Mouse (Mus musculus) limb, embryonic 14.5 days (tissue): ENCODE measurements around the gene Wdr20rt. TPM values are rescaled to one million over a fixed set of nuclear protein-coding genes. Genes with fewer than 3 reads are reported as not detected.

Experiments used
- ATAC-seq: fragments of 200-750 bp; cut with Nextera tagmentation; 2 replicates; pipeline ENCODE4 v1.8.0; 2017; ENCODE audit warnings: low read depth, moderate number of reproducible peaks, moderate TSS enrichment; ENCODE audit not compliant: low FRiP score
- DNase-seq: peaks from one replicate; pipeline ENCODE4 v3.0.0-alpha.2; 2015; ENCODE audit warnings: low spot score
- H3K27ac ChIP-seq: fragments of 300-500 bp; sonication (generic); replicated peaks from 2 replicates; pipeline ENCODE4 v1.5.1; 2014; ENCODE audit warnings: low read depth, mild to moderate bottlenecking, low read length, moderate library complexity, mixed read lengths
- H3K27me3 ChIP-seq: fragments of 300-500 bp; sonication (generic); 2 replicates; pipeline ENCODE4 v1.6.1; 2014; ENCODE audit warnings: low read length, mixed read lengths; ENCODE audit not compliant: control insufficient read depth, insufficient read depth
- H3K36me3 ChIP-seq: fragments of 300-500 bp; sonication (generic); 2 replicates; pipeline ENCODE4 v1.6.1; 2014; ENCODE audit warnings: mild to moderate bottlenecking, low read length, moderate library complexity, mixed read lengths; ENCODE audit not compliant: control insufficient read depth, insufficient read depth
- H3K4me1 ChIP-seq: fragments of 300-500 bp; sonication (generic); 2 replicates; pipeline ENCODE4 v1.6.1; 2014; ENCODE audit warnings: antibody characterized with exemption, low read length, mixed read lengths; ENCODE audit not compliant: control insufficient read depth, insufficient read depth
- H3K4me2 ChIP-seq: fragments of 300-500 bp; sonication (generic); replicated peaks from 2 replicates; pipeline ENCODE4 v1.6.1; 2014; ENCODE audit warnings: low read depth, mild to moderate bottlenecking, low read length, moderate library complexity; ENCODE audit not compliant: severe bottlenecking
- H3K4me3 ChIP-seq: fragments of 300-500 bp; sonication (generic); replicated peaks from 2 replicates; pipeline ENCODE4 v1.5.1; 2014; ENCODE audit warnings: low read length
- H3K9ac ChIP-seq: fragments of 300-500 bp; sonication (generic); 2 replicates; pipeline ENCODE4 v1.6.1; 2014; ENCODE audit warnings: mild to moderate bottlenecking, low read depth, low read length, moderate library complexity; ENCODE audit not compliant: severe bottlenecking
- H3K9me3 ChIP-seq: fragments of 300-500 bp; sonication (generic); 2 replicates; pipeline ENCODE4 v1.6.1; 2016; ENCODE audit warnings: low read length; ENCODE audit not compliant: control insufficient read depth
- POLR2A ChIP-seq: fragments of 200-500 bp; IDR thresholded peaks from 2 replicates; pipeline ENCODE4 v1.8.0; 2012; ENCODE audit warnings: inconsistent platforms, mild to moderate bottlenecking, moderate library complexity, borderline replicate concordance; ENCODE audit not compliant: insufficient read depth, insufficient read length; ENCODE audit errors: extremely low read depth
- WGBS: fragments of 180-500 bp; shearing (Covaris S2); extraction: QIAGEN DNeasy Blood & Tissue Kit; methylation state at CpG from one replicate; pipeline ENCODE4 v1.1.7; 2014; 5-methylcytosine and 5-hydroxymethylcytosine counted together
- polyA plus RNA-seq, 2 experiments: library from polyadenylated mRNA; depleted of rRNA in 1 of 2; stranded (reverse) in 1 of 2; unstranded in 1 of 2; fragments of >200 nt; fragmentation: Nextera tagmentation in 1 of 2; extraction: Ambion mirVana in 1 of 2; gene quantifications; 2 replicates each; pipeline versions ENCODE4 v1.2.1 to v1.2.3; 2012 to 2014

Gene Wdr20rt
- polyA plus RNA-seq, 2 experiments: not detected

GRCm38 (mm10) chr12:65256887-65257286, 31.6 kb downstream of the Wdr20rt start:
- Histone ChIP-seq H3K4me3 (no peak overlapping the region), H3K4me1 (peaks cover 3% of the 10 kb centered on the region; the same call in 1 of the 2 replicates), H3K36me3 (no peaks in the 10 kb centered on the region), H3K27me3 (no peaks in the 10 kb centered on the region), H3K4me2 (no peak overlapping the region), H3K9me3 (no peaks in the 10 kb centered on the region), H3K9ac (no peak overlapping the region), H3K27ac (no peak overlapping the region)
- ATAC-seq: no peak
- no peak for DNase-seq
- no peak for TF ChIP-seq POLR2A

- Histone ChIP-seq H3K36me3 (no peaks in the 10 kb centered on the region), H3K4me3 (no peak overlapping the region), H3K4me2 (peak overlapping the region; percentile 26), H3K9me3 (no peaks in the 10 kb centered on the region), H3K27ac (no peak overlapping the region), H3K27me3 (no peaks in the 10 kb centered on the region), H3K9ac (no peak overlapping the region), H3K4me1 (peaks cover 3% of the 10 kb centered on the region; the same call in 1 of the 2 replicates)
- ATAC-seq: no peak
- WGBS: 50% methylated on average over 19 of the region's 19 CpGs
- peak; percentile 14 for DNase-seq
- no peak for TF ChIP-seq POLR2A
Observed at GRCm38 (mm10) chr12:65258212-65259138, 33.2 kb downstream of the Wdr20rt start.

- ATAC-seq (no peak), DNase-seq (no peak)
- Histone ChIP-seq H3K4me1 (peaks cover 3% of the 10 kb centered on the region; the same call in 1 of the 2 replicates), H3K27ac (no peak overlapping the region), H3K4me3 (no peak overlapping the region), H3K9ac (no peak overlapping the region), H3K36me3 (no peaks in the 10 kb centered on the region), H3K4me2 (peak overlapping the region; percentile 26), H3K27me3 (no peaks in the 10 kb centered on the region), H3K9me3 (no peaks in the 10 kb centered on the region)
- WGBS: 81% methylated on average over 13 of the region's 13 CpGs
- TF ChIP-seq POLR2A: no peak
Observed at GRCm38 (mm10) chr12:65259139-65260111, 34.1 kb downstream of the Wdr20rt start.

GRCm38 (mm10) chr12:65268311-65268984, 43.1 kb downstream of the Wdr20rt start:
- no peaks in the 10 kb centered on the region for H3K4me1 ChIP-seq
- 82% methylated on average over 5 of the region's 5 CpGs for WGBS
- DNase-seq (no peak), ATAC-seq (no peak)
- H3K4me2 ChIP-seq: no peak overlapping the region
- no peaks in the 10 kb centered on the region for H3K27me3 ChIP-seq
- H3K36me3 ChIP-seq: no peaks in the 10 kb centered on the region
- no peak overlapping the region for H3K4me3 ChIP-seq
- H3K9ac ChIP-seq: no peak overlapping the region
- no peak overlapping the region for H3K27ac ChIP-seq
- no peaks in the 10 kb centered on the region for H3K9me3 ChIP-seq
- no peak for TF ChIP-seq POLR2A
